Mouse (Mus musculus): Measurements from ENCODE around the gene Sprr2b. TPM values are rescaled to one million over a fixed set of nuclear protein-coding genes. Genes with fewer than 3 reads are reported as not detected.

The Sprr2b gene
- not detected for polyA plus RNA-seq (2014; fragmentation: Illumina TruSeq; extraction: RNeasy Lipid Tissue Mini Kit (QIAGEN cat#74804); ENCODE audit: low read depth, low replicate concordance)

DNA sequence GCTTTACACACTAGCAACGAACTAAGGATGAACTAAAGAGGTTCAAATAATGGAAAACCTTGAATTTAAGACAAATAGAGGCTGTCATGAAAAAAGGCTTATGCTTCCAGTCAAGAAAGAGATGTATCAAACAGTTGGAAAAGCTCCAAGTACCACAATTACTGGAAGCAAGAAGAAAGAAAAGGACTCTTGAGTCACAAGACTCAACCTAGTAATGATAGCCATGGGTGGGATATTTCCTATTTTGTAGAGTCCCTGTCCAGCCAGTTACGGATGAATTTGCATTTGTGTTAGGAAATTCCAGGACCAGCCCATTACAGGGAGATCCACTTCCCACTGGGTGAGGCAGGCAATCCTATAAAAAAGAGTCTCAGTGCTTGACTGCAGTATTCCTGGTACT is at the start of gene Sprr2b:
Gene Sprr2b, plus strand, starts transcription at position 301 of the 400 bp plus-strand sequence.

DNA sequence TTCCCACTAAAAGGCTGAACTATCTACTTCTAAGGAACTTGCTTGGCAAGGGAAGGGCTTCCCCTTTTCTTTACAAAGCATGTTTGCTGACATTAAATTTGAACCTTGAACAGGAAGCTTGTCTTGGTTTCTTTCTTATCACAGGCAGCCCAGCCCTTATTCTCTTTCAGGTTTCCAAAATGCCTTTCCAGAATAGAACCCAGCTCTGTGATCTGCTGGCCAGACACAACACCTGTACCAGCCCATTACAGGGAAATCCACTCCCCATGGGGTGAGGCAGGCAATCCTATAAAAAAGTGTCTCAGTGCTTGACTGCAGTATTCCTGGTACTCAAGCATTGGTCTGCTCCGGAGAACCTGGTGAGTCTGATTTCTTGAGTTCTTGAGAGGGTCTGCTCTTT is 31.3 kb upstream of the Sprr2b start, which contains the start of gene Sprr2a3:
Gene Sprr2a3, plus strand, starts transcription at position 317 of the 400 bp plus-strand sequence.

DNA sequence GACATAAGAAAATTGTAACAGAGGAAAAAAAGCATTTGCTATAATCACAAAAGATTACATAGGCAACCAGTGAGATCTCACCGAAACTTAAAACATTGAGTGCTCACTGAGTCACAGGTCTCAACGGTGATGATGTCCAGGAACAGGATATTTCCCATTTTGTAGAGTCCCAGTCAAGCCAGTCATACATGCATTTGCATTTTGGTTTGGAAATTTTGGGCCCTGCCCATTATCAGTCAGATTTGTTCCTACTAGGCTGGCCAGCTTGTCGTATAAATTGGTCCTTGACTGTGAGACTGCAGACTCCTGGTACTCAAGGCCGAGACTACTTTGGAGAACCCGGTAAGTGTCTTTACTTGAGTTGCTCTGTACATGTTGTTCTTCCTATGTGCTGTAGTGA is 22.4 kb downstream of the Sprr2b start, which contains the start of gene Sprr2d:
Gene Sprr2d, plus strand, starts transcription at position 301 of the 400 bp plus-strand sequence.

DNA sequence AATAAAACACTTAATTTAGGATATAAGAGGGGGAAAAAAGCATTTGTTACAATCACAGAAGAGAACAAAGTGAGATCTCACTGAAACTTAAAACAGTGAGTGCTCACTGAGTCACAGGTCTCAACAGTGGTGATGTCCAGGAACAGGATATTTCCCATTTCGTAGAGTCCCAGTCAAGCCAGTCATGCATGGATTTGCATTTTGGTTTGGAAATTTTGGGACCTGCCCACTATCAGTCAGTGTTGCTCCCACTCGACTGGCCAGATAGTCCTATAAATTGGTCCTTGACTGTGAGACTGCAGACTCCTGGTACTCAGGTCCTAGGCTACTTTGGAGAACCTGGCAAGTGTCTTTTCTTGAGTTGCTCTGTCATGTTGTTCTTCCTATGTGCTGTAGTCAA is 35.4 kb downstream of the Sprr2b start, which contains the start of gene Sprr2e:
Gene Sprr2e, plus strand, starts transcription at position 301 of the 400 bp plus-strand sequence.

DNA sequence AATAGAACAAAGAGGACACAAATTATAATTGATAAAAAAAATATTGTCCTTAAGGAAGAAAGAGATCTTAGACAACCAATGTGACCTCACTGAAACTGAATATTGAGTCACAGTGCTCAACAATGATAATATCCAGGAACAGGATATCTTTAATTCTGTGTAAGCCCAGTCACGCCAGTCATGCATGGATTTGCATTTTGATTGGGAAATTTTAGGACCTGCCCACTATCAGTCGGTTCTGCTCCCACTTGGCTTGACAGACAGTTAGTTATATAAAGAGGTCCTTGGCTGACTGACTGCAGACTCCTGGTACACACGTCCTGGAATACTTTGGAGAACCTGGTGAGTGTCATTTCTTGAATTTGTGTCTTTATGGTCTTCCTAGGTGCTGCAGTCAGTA is 48.5 kb downstream of the Sprr2b start, which contains the start of gene Sprr2f:
Gene Sprr2f, plus strand, starts transcription at position 301 of the 400 bp plus-strand sequence.

Other genes with a start within 250 kb of the Sprr2b start
- not detected for gene Lor, start 233.5 kb upstream of the Sprr2b start, polyA plus RNA-seq (2014; fragmentation: Illumina TruSeq; extraction: RNeasy Lipid Tissue Mini Kit (QIAGEN cat#74804); ENCODE audit: low read depth, low replicate concordance)
- 2.9 TPM for gene Prr9, start 192.7 kb upstream of the Sprr2b start, polyA plus RNA-seq (2014; fragmentation: Illumina TruSeq; extraction: RNeasy Lipid Tissue Mini Kit (QIAGEN cat#74804); ENCODE audit: low read depth, low replicate concordance)
- 258 TPM for gene Lelp1, start 173.9 kb upstream of the Sprr2b start, polyA plus RNA-seq (2014; fragmentation: Illumina TruSeq; extraction: RNeasy Lipid Tissue Mini Kit (QIAGEN cat#74804); ENCODE audit: low read depth, low replicate concordance)
- gene Sprr2a1, start 100.8 kb upstream of the Sprr2b start, polyA plus RNA-seq (2014; fragmentation: Illumina TruSeq; extraction: RNeasy Lipid Tissue Mini Kit (QIAGEN cat#74804); ENCODE audit: low read depth, low replicate concordance), result not detected
- gene Sprr2a2, start 100.7 kb upstream of the Sprr2b start, polyA plus RNA-seq (2014; fragmentation: Illumina TruSeq; extraction: RNeasy Lipid Tissue Mini Kit (QIAGEN cat#74804); ENCODE audit: low read depth, low replicate concordance), result 0.07 TPM
- not detected for gene Sprr2a3, start 31.2 kb upstream of the Sprr2b start, polyA plus RNA-seq (2014; fragmentation: Illumina TruSeq; extraction: RNeasy Lipid Tissue Mini Kit (QIAGEN cat#74804); ENCODE audit: low read depth, low replicate concordance)
- not detected for gene Sprr2d, start 22.5 kb downstream of the Sprr2b start, polyA plus RNA-seq (2014; fragmentation: Illumina TruSeq; extraction: RNeasy Lipid Tissue Mini Kit (QIAGEN cat#74804); ENCODE audit: low read depth, low replicate concordance)
- not detected for gene Sprr2e, start 35.5 kb downstream of the Sprr2b start, polyA plus RNA-seq (2014; fragmentation: Illumina TruSeq; extraction: RNeasy Lipid Tissue Mini Kit (QIAGEN cat#74804); ENCODE audit: low read depth, low replicate concordance)
- gene Sprr2f, start 48.6 kb downstream of the Sprr2b start, polyA plus RNA-seq (2014; fragmentation: Illumina TruSeq; extraction: RNeasy Lipid Tissue Mini Kit (QIAGEN cat#74804); ENCODE audit: low read depth, low replicate concordance), result not detected
- gene Sprr2h, start 69.1 kb downstream of the Sprr2b start, polyA plus RNA-seq (2014; fragmentation: Illumina TruSeq; extraction: RNeasy Lipid Tissue Mini Kit (QIAGEN cat#74804); ENCODE audit: low read depth, low replicate concordance), result not detected
- not detected for gene Sprr2i, start 91.4 kb downstream of the Sprr2b start, polyA plus RNA-seq (2014; fragmentation: Illumina TruSeq; extraction: RNeasy Lipid Tissue Mini Kit (QIAGEN cat#74804); ENCODE audit: low read depth, low replicate concordance)
- gene Sprr2j-ps, start 101.5 kb downstream of the Sprr2b start, polyA plus RNA-seq (2014; fragmentation: Illumina TruSeq; extraction: RNeasy Lipid Tissue Mini Kit (QIAGEN cat#74804); ENCODE audit: low read depth, low replicate concordance), result not detected
- 5.4 TPM for gene Gm9774, start 112.8 kb downstream of the Sprr2b start, polyA plus RNA-seq (2014; fragmentation: Illumina TruSeq; extraction: RNeasy Lipid Tissue Mini Kit (QIAGEN cat#74804); ENCODE audit: low read depth, low replicate concordance)
- gene Sprr2k, start 116.0 kb downstream of the Sprr2b start, polyA plus RNA-seq (2014; fragmentation: Illumina TruSeq; extraction: RNeasy Lipid Tissue Mini Kit (QIAGEN cat#74804); ENCODE audit: low read depth, low replicate concordance), result not detected
- gene Sprr1b, start 122.2 kb downstream of the Sprr2b start, polyA plus RNA-seq (2014; fragmentation: Illumina TruSeq; extraction: RNeasy Lipid Tissue Mini Kit (QIAGEN cat#74804); ENCODE audit: low read depth, low replicate concordance), result not detected
- gene Sprr3, start 142.1 kb downstream of the Sprr2b start, polyA plus RNA-seq (2014; fragmentation: Illumina TruSeq; extraction: RNeasy Lipid Tissue Mini Kit (QIAGEN cat#74804); ENCODE audit: low read depth, low replicate concordance), result not detected
- gene Sprr1a, start 169.3 kb downstream of the Sprr2b start, polyA plus RNA-seq (2014; fragmentation: Illumina TruSeq; extraction: RNeasy Lipid Tissue Mini Kit (QIAGEN cat#74804); ENCODE audit: low read depth, low replicate concordance), result not detected
- not detected for gene Sprr4, start 183.9 kb downstream of the Sprr2b start, polyA plus RNA-seq (2014; fragmentation: Illumina TruSeq; extraction: RNeasy Lipid Tissue Mini Kit (QIAGEN cat#74804); ENCODE audit: low read depth, low replicate concordance)
- not detected for gene 2310046K23Rik, start 217.9 kb downstream of the Sprr2b start, polyA plus RNA-seq (2014; fragmentation: Illumina TruSeq; extraction: RNeasy Lipid Tissue Mini Kit (QIAGEN cat#74804); ENCODE audit: low read depth, low replicate concordance)

All from testis, adult 10 weeks (tissue).